Mouse (Mus musculus): ENCODE results near the gene Sh3pxd2b.

Sh3pxd2b gene

GRCm38 (mm10) chr11:32340476-32341473, 6.8 kb upstream of the Sh3pxd2b start:
- DNase-seq (ENCODE audit: low spot score): no peak

DNA sequence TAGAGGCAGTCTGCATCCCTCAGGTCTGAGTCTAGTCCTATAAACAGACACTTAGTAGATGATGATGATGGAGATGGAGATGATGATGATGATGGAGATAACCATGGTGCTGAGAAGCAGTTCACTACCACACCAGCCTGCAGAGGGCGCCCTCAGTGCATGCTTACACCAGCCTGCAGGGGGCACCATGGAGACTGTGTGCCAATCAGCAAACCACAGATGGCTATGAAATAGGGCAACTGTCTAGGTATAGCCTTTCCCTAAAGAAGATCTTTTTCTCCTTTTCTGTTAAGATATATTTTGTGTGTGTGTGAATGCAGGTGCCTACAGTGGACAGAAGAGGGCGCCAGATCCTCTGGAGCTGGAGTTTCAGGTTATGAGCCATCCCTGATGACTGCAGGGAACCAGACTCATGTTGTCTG, 4.8 kb upstream of the Sh3pxd2b start:
- no peak for DNase-seq (ENCODE audit: low spot score)

DNA sequence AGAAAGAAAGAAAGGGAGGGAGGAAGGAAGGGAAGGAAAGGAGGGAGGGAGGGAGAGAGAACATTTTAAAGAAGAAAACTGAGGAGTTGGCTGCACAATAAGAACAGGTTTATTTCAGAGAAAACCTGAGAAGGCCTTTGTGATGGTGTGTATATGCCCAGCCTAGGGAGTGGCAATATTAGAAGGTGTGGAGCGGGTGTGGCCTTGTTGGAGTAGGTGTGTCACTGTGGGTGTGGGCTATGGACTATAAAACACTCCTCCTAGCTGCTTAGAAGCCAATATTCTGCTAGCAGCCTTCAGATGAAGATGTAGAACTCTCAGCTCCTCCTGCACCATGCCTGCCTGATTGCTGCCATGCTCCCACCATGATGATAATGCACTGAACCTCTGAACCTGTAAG, 4.3 kb upstream of the Sh3pxd2b start:
- no peak for DNase-seq (ENCODE audit: low spot score)

- DNase-seq (ENCODE audit: low spot score): no peak
These were observed 1.9 kb upstream of the Sh3pxd2b start for GRCm38 (mm10) chr11:32345504-32346297.

- no peak for DNase-seq (ENCODE audit: low spot score)
These were observed 385 bp upstream of the Sh3pxd2b start for GRCm38 (mm10) chr11:32347264-32347606.

DNA sequence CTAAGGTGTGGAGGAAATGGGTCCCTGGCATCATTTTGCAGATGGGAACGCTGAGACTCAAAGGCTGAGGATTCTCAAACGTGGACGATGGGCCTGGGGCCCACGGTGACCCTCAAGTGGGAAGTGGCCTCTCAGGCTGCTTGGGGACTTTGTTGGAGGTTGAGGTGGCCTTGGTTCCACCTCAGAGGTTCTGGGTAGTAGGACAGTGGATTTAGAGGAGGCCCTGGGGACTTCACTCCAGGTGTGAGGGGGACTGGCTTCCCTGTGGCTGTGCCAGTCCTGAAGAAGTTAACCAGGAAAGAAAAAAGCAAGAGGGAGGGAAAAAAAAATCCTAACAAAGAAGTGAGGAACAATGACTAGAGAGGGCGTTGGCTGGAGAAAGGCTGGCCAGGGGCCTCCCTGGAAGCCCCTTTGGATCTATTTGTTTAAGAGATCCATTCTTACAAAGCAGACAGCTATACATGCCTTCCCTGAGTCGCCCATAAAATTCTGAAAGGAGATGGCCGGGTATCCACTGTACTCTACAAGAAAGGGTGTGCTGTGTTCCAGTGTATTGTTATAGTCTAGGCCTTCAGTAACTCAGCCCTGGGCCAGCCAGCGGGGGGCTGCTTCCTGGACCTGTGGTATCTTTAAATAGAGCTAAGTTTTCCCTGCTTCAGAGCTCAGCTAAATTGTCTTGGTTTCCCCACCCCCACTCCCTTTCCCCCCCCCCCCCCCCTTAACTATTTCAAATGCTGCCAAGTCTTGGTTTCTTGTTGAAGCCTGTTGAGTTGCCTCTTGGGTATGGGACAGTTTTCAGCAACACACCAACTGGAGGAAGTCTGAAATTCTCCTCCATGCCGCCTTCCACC, 1.0 kb downstream of the Sh3pxd2b start:
- no peak for DNase-seq (ENCODE audit: low spot score)

DNA sequence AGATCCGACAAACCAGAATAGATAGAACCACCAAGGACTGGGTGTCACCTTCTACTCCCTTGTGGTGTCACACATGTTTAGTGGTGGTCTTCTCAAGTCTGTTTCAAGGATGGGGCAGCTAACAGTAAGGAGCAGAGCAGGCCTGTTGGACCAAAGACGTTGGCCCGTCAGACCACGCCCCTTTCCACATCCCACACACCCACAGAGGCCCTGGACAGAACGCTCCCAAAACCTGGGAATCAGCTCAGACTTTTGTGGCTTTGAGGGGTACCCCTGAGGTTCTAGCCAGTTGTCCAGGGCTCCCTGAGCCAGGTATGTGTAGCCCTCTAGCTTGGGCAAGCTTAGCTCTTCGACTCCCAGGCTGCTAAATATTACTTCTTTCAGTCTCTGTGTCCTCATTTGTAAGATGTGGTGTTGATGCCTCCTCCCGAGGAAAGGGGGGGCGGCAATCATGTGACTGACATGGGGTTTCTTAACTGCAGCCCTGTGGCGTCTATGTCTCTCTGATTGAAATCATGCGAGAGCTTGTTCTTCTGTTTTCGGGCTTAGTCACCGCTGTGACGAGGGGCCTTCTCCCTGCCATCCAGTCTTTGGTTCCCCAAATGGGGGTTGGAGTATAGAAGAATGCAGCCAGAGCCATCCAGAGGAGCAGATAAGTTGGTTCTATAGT, 1.8 kb downstream of the Sh3pxd2b start:
- DNase-seq (ENCODE audit: low spot score): no peak

DNA sequence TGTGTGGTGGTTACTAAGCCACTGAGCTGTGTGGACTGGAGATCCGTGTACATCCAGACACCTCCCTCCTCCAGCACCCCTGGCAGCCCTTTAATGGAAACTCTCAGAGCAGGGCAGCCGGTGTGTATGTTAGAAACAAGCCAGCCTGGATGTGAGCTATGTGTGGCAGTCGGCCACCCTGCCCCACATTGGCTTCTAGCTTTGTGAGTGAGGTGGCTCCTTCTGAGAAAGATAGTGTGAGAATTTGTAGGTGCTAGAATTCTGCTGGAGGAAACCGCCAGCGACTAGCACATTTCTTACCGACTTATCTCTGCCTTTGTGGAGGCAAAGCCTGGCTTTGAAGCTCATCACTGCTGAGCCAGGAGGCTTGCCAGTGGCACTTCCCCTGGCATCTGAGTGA, 5.3 kb downstream of the Sh3pxd2b start:
- no peak for DNase-seq (ENCODE audit: low spot score)

GRCm38 (mm10) chr11:32355377-32355776, 7.8 kb downstream of the Sh3pxd2b start:
- DNase-seq (ENCODE audit: low spot score): no peak

DNA sequence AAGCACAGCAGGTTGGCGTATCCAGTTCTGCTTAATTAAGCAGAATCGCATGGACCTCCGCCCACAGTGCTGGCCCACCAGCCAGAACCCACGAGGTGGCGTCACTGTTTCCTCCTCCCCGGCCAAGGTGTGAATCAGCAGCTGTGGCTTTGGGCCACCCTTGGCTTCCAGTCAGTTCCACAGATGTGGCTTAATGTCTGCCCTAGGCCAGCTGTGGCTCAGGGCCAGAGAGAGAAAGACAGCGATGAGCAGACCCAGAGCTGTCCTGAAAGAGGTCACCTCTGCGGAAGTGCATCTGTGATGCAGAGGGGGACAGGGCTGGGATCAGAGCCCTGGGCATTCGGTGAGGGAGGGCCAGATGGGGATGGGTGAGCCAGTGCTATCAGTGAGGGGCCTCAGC, 10.1 kb downstream of the Sh3pxd2b start:
- DNase-seq (ENCODE audit: low spot score): no peak

GRCm38 (mm10) chr11:32358399-32358798, 10.8 kb downstream of the Sh3pxd2b start:
- no peak for DNase-seq (ENCODE audit: low spot score)

DNA sequence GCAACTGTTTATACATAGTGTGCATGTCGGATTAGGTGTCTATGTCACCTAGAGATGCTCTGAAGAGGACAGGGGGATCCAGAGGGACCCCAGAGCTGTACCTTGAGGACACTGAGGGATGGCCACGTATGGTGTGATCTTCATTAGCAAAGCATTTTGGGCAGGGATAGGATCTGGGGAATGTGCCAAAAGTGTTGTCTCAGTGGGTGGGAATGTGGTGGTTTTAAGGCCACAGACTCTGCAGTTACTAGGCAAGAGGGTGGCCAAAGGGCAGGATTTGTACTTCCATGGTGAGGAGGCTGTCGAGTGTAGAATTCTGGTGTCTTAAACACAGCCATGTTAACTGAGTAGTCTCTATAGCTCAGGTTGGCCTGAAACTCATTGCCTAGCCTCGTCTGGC, 11.9 kb downstream of the Sh3pxd2b start:
- DNase-seq (ENCODE audit: low spot score): no peak

DNA sequence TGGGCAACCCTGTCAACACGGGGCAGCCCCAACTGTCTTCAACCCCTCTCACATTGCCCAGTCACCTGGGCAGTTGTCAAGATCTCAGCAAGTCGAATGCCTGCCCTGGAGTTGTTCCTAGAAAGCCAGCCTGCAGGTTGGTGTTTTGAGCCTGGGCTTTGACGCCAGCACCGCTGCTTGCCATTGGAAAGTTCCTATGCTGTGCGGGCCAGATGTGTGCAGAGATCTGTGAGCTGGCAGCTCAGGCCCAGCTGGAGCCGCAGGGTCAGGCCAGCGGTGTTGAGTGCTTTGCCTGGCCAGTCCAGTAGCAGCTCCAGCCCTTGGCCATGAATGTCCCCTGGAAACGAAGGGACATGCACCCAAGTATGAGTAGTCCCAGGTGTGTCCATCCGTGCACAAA, 14.2 kb downstream of the Sh3pxd2b start:
- DNase-seq (ENCODE audit: low spot score): no peak

GRCm38 (mm10) chr11:32363188-32363587, 15.6 kb downstream of the Sh3pxd2b start:
- DNase-seq (ENCODE audit: low spot score): no peak

DNA sequence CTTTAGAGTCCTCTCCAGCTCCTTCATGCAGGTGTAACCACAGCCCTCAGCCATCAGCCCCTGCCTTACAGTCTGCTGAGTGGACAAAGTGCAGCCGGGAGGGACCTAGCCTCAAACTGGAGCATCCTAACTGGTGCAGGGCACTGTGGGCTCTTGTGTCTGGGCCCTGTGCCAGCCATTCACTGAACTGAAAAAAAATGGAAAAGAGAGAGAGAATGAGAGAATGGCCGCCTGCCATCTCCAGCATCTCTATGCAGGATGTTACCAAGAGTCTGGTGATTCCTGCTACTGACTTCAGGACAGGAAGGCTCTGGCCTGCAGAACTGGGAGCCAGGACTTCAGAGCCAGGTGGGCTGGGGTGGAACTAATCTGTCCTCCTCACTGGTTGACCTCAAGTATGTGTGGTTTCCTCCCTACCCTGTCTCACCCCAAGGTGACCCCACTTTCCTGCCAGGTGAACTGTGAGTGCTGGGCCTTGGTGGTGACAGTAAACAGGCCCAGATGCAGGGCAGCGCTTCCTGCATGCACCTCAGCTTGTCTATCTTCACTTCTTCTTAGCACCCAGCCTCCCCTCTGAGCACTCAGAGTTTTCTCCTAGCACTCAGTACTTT, 16.1 kb downstream of the Sh3pxd2b start:
- no peak for DNase-seq (ENCODE audit: low spot score)

- DNase-seq (ENCODE audit: low spot score): no peak
These were observed 16.8 kb downstream of the Sh3pxd2b start for GRCm38 (mm10) chr11:32364375-32364774.

GRCm38 (mm10) chr11:32365498-32365897, 17.9 kb downstream of the Sh3pxd2b start:
- no peak for DNase-seq (ENCODE audit: low spot score)

DNA sequence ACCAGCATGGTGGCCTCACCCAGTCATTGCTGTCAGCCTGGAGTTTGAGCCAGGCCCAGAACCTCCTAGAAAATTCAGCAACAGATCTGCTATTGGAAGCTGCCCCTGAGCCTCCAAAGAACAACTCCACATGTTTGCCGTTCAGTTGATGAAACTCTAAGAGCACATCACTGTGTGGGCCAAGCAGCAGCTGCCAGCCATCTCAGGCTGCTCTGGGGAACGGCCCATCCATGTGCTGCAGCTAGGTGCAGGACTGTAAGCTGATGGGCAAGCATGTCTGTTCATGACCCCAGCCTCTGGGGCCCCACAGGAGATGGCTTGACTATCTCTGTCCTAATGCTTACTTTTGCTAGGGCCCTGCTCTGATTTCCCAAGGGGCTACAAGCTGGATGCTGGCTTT, 19.4 kb downstream of the Sh3pxd2b start:
- DNase-seq (ENCODE audit: low spot score): no peak

DNA sequence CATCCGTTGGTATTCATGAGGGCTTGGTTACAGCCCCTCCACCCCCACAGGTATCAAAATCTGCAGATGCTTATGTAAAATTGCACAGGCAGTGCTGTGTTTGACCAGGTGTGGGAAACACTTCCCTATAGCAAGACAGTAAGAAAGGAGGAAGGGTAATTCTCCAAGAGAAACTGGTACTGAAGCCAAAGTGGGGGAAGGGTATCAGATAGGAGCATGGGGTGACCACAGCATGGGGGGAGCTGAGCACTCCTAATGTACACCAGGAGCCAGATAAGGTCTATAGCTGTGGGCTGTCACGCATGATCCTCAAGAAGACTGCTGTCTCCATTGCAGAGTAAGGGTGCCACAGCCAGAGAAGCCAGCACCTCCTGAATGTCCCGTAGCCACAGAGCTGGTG, 21.4 kb downstream of the Sh3pxd2b start:
- no peak for DNase-seq (ENCODE audit: low spot score)

DNA sequence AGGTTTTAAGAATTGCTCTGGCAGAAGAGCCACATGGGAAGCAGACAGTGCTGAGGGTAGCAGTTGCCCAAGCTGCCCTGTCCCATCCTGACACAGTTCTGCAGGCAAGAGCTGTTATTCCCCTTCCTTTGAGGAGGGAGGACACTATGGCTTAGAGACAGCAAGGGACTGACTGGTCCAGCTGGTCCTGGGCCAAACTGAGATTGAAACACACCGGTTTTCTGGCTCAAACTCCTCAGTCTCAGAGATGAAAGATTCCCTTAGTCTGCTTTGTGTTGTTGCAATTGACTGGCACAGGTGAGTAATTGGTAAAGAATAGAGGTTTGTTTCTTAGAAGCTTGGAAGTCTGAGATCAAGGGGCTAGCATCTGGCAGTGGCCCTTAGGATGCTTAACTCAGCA, 23.3 kb downstream of the Sh3pxd2b start:
- no peak for DNase-seq (ENCODE audit: low spot score)
